Mouse (Mus musculus): Measurements from ENCODE around the gene Kif14.

Kif14 gene

DNA sequence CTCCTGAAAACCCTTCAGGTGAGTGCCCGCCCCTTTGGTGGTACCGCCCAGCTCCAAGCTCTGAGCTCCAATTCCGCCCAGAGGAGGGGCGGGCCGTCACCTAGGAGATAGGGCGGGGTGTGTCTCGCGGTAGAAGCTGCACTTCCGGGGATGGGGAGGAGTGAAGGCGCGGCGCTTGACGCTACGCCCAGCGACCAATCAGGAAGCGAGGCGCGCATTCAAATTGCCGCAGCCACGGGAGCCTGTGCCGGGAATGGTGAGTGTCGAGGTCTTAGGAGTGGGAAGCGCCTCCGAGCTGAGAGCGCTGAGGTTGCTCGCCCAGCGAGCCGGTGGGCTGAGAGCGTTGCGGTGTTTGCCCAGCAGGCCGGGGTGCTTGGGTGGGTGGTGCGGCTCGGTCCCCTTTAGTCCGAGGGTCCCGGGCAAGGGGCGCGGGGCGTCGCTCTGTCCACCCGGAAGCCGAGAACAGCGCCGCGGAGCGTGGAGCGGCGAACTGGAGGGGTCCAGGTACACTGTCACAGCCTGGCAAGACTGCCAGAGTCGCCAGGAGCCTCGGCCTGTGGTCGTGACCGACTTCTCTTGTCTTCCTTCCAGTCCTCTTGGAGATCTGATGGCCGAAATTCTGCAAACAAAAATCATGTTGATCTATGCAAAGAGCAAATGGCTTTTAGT lies at the start of gene Kif14:
Gene Kif14, plus strand, starts transcription at position 201 of the 669 bp plus-strand sequence.
- TF ChIP-seq GATA4 (IDR thresholded peaks at IDR 0.05; ENCODE audit: insufficient replicate concordance, low read length) = no peak; the same call in 1 of the 2 replicates

DNA sequence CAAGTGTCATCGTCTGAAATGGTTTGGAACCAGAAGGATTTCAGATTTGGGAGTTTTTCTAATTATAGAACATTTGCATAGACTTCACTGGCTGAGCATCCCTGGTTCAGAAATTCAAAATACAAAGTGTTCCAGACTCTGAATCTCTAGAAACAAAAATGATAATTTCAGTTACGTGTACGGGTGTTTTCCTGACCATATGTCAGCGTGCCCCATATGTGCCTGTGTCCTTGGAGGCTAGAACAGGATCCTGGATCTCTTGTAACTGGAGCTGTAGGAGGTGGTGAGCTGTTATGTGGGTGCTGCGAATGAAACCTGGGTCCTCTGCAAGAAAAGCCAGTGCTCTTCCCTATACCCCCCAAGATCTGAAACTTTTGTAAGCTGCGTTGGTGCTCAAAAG lies 47.8 kb upstream of the Kif14 start:
- no peak for TF ChIP-seq GATA4 (IDR thresholded peaks at IDR 0.05; ENCODE audit: insufficient replicate concordance, low read length)

DNA sequence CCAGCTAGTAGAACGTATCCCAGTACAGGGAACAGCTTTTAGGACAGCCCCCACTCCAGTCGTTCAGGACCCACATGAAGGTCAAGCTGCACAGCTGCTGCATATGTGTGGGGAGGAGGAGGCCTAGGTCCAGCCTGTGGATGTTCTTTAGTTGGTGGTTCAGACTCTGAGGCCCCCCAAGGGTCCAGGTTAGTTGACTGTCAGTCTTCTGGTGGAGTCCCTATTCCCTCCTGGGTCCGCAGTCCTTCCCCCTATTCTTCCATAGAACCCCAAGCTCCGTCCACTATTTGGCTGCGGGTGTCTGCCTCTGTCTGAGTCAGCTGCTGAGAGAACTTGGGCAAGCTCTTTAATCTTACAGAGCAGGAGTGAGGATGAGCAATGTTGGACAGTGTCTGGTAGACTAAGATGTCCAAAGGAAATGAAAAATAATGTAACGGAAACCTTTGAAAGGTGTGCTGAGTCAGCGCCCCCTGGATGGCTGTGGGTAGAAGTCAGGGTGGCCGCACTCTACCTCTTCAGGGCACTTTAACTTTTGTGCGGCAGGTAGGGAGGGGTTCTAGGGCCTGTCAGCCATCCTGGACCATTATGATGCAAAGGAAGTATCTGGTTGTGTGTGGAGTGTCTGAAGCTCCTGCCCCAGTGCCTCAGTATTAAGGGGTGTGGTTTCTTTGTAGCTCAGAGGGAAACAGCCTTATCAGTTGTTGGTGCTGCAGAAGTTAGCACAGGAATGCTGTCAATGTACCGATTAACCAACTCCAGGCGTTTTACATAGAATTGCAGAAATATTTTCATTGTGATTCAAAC lies 38.8 kb upstream of the Kif14 start:
- TF ChIP-seq GATA4 (IDR thresholded peaks at IDR 0.05; ENCODE audit: insufficient replicate concordance, low read length) = no peak

DNA sequence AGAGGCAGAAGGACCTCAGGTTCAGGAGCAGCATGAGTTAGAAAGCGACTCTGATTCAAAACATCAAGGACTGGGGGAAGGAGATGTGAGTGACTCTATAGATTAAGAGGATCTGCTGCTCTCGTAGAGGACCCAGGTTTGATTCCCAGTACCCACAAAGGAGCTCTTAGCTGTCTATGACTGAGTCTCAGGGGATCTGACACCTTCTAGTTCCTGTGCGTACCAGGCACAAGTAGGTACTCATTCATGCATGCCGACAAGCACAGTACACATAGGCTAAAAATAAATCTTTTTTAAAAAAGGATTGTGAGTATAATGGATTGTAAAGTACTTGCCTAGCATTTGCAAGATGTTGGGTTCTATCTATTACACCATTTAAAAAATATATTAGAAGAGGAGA lies 37.2 kb upstream of the Kif14 start:
- no peak for TF ChIP-seq GATA4 (IDR thresholded peaks at IDR 0.05; ENCODE audit: insufficient replicate concordance, low read length)

DNA sequence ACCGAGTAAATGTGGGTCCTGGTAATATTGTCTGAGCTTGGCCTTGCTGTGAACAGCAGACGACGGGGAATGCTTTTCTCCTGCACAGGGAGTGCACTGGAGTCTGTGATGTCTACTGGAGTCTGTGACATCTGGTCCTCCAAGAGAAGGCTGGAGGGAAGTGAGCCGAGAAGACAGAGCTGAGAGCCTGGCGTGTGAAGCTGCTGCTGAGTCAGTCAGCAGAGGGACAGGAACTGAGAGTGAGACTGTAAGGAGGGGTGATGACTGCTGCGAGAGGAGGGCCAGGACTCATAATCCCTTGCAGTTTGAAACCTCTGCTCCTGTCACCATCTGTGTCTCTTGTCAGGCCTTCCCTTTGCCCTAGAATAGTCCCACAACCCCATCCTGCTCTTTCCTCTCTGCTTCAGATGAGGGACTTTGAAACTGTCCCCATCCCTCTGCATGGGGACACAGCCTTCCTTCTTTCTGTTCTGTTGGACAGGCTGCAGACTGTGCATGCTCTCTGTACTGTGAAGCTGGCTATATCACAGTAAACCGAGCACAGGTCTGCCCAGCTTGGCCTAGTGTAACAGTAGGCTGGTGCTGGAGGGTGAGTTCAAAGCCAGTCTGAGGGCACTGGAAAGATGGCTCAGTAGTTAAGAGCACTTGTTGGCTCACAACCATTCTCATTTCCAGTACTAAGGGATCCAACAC lies 35.9 kb upstream of the Kif14 start:
- no peak for TF ChIP-seq GATA4 (IDR thresholded peaks at IDR 0.05; ENCODE audit: insufficient replicate concordance, low read length)

DNA sequence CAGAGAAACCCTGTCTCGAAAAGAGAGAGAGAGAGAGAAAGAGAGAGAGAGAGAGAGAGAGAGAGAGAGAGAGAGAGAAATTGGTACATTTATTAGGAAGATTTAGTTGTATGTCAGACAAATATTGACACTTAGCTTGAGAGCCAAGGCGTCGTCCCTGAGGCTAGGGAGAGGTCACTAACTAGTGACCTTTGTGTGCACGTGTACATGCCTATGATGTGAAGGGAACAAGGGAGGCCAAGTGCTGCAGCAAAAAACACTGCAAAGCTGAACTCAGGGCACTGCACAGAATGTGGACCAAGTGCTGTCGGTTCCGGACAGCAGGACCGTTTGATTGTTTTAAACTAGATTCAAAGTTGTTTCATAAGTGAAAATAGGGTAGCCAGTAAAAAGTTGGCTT lies 25.4 kb upstream of the Kif14 start:
- TF ChIP-seq GATA4 (IDR thresholded peaks at IDR 0.05; ENCODE audit: insufficient replicate concordance, low read length) = no peak

DNA sequence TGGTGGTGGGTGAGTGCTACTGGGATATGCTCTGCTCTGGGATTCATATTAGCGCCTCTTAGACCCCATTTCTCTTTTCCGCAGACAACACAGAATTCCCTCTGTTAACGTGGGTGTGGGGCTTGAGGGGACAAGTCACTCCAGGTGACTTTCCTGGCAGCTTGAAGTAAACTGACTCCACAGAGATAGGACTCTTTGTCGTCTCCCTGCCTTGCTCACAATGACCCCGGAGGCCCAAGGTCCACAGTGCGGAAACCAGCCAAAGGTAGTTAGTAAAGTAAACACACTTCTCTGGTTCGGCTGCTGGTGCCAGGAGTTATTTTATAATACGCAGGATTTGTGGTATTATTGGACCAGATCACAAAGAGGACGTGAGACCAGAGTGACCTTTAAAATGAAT lies 23.3 kb upstream of the Kif14 start:
- TF ChIP-seq GATA4 (IDR thresholded peaks at IDR 0.05; ENCODE audit: insufficient replicate concordance, low read length) = no peak

DNA sequence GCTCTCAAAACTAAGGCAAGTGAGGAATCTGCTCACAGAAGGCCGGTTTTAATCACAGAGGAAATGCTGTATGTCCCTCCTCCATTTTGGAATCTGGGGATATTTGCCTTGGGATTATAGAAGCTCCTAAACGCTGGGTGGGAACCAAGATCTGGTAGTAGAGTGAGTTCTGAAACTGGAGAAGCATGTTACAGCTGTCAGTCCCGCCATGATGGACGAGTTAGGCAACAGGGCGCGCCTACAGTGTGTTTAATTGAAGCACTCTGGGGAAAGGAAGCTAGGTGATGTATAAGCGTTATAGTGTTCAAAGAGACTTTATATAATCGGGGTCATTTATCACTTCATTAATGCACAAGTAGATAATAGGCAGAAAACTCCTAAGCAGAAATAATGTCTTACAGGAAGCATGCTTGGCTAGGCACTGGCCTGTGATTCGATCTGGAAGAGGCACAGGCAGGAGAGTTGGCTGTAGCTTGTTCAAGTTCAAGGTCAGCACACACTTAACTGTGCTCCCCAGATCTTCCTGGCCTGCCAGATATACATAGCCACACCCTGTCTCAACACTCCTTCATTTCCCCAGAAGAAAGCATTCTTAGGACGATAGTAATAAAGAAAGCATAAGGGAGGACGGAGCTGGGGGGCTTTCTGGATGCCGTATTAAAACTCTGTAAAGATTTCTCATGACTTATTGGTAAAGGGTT lies 21.4 kb upstream of the Kif14 start:
- TF ChIP-seq GATA4 (IDR thresholded peaks at IDR 0.05; ENCODE audit: insufficient replicate concordance, low read length) = no peak

DNA sequence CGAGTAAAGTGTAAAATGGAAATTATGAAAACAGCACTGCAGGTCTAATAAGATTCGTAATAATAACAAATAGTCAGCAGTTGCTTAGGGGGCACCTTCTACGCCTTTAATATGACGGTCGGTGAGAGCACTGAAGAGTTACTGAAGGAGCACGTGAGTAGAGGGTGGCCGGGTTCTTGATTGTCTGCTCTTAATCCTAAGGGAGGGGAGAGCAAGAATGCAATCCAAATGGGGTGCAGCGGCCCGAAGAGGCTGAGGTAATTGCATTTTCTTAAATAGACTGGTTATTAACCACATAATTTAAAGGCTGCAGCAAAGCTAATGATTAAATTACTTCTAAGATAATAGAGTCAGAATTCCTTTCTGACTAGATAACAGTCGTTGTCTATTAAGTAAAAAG lies 19.2 kb upstream of the Kif14 start:
- TF ChIP-seq GATA4 (IDR thresholded peaks at IDR 0.05; ENCODE audit: insufficient replicate concordance, low read length) = no peak

DNA sequence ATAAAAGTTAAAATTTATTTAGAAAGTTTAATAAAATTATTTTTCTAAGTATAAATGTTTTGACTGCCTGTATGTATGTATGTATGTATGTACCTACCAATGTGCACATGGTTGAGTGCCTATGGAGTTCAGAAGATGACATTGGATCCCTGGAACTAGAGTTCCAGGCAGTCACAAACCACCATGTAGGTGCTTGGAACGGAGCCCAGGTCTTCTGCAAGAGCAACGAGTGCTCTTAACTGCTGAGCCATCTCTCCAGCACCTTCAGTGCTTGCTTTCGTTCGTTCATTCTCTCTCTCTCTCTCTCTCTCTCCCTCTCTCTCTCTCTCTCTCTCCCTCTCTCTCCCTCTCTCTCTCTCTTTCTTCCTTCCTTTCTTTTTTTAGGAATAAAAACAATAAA lies 18.8 kb upstream of the Kif14 start:
- no peak for TF ChIP-seq GATA4 (IDR thresholded peaks at IDR 0.05; ENCODE audit: insufficient replicate concordance, low read length)

DNA sequence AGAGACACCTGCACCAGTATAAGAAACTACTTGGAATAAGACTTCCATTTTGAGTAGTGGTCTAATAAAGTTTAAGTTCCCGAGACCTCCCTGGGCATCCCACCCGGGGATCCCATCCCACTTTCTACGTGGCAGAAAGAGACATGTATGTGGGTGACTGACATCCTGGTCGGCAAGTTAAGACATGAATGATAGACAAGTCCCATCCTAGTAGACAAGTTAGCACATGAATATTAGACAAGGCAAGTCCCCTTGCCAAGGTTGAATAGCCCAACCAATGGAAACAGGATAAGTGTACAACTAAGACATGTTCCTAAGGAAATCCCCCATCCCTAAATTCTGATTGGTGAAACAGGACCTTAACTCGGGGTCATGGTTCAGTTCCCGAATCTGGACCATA lies 16.6 kb upstream of the Kif14 start:
- TF ChIP-seq GATA4 (IDR thresholded peaks at IDR 0.05; ENCODE audit: insufficient replicate concordance, low read length) = no peak

DNA sequence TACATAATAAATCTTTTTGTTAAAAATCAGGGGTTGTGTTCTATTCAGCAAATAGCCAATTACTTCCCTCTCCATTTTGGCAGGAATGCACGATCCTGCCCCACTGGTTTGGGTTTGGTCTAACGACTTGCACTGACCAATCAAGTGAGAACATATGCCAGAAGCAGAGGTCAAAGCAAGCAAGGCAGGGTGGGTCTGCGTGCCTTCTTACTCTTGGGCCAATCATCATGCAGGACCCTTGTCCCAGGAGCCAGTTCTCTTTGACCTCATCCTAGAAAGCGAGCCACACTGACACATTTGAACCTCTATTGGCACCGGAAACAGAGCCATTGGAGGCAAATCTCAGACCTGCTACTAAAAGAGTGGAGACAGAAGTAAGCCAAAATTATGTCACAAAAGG lies 15.9 kb upstream of the Kif14 start:
- no peak for TF ChIP-seq GATA4 (IDR thresholded peaks at IDR 0.05; ENCODE audit: insufficient replicate concordance, low read length)

DNA sequence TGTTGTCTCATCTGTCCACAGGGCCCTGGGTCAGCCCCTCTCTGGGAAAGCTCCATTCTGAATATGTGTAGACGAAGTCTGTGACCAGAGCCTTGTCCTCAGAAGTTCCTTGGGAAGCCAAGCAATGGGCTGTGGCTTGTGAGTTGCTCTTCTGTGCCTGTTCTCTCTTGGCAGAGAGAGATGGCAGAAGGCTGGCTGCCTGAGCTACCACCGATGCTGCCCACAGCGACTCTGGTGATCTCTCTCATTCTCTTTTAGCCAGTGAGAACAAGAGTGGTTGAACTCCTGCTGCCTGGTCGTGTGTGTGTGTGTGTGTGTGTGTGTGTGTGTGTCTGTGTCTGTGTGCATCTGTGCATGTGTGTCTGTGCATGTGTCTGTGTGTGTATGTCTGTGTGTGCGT lies 13.7 kb upstream of the Kif14 start:
- TF ChIP-seq GATA4 (IDR thresholded peaks at IDR 0.05; ENCODE audit: insufficient replicate concordance, low read length) = no peak

DNA sequence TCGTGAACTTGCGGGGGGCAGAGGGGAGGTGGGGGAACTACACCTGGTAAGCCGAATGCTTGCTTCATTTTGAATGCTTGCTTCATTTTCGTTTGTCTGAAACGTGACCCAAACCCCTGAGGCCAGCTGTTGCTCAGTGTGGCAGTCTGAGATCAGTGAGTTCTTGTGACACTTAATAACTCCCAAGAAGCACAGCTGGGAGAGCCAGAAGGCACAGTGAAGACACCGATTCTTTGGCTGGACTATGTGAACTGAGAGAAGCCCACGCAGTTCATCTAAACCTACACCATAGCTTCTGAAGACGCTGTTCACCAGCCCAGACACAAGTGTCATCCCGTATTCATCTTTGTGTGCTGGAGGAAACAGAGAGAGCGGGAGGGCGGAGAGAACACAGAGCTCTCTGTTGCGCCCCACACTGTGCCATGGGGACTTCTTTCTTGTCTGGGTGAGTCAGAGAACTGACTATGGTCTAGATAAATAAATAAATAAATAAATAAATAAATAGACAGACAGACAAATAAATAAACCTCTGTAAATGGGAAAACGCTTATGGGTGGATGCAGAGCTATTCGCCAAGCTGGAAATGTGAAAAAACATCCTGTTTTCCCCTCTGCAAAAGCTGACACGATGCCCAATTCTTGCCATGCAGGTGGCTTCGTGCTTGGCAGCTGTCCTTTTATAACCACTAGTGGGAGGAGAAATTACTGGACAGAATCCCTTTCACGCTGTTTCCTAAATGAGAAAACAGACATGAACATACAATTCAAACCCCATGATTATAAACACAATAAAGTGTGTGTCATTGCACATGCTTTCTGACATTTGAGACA lies 10.2 kb upstream of the Kif14 start:
- no peak for TF ChIP-seq GATA4 (IDR thresholded peaks at IDR 0.05; ENCODE audit: insufficient replicate concordance, low read length)

DNA sequence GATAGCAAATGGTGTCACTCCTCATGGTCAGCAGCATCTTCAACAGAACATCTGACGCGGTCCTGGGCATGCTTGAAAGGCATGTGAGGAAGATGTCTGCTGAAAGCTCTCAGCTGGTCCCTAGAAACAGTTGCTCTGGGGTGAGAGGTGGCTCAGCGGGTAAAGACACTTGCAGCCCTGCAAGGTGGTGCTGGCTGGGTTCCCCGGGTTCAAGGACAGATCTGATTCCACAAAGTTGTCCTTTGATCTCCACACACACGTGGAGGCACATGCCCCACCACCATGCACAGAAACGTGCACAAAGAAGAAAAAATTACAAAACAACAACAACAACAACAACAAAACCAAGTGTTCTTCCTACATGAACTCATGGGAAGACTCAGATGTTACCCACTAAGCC lies 9.4 kb upstream of the Kif14 start:
- TF ChIP-seq GATA4 (IDR thresholded peaks at IDR 0.05; ENCODE audit: insufficient replicate concordance, low read length) = no peak

Data from liver, adult (tissue).